Mouse (Mus musculus): ENCODE measurements around the gene Olfr13.

- no peak for TF ChIP-seq CTCF (IDR thresholded peaks at IDR 0.05; ENCODE audit: low read depth, low read length)
- TF ChIP-seq POLR2A (IDR thresholded peaks at IDR 0.05; ENCODE audit: extremely low read depth, insufficient read depth, low read length) = no peak
These were observed 30.8 kb downstream of the Olfr13 start for GRCm38 (mm10) chr6:43202786-43203185.

All from liver, adult 2 months (tissue).